Mouse (Mus musculus) ES-E14 (cell line): Measurements from ENCODE around the gene Taar7d.

Experiments used
- CHD2 ChIP-seq: IDR thresholded peaks from 2 replicates; pipeline ENCODE4 v1.6.1; 2014; ENCODE audit warnings: mild to moderate bottlenecking, low read depth, low read length, inconsistent platforms
- HCFC1 ChIP-seq: IDR thresholded peaks from 2 replicates; pipeline ENCODE4 v1.6.1; 2012; ENCODE audit warnings: low read length, inconsistent platforms, borderline replicate concordance; ENCODE audit not compliant: insufficient read depth
- MAFK ChIP-seq: IDR thresholded peaks from 2 replicates; pipeline ENCODE4 v1.6.1; 2014; ENCODE audit warnings: mild to moderate bottlenecking, low read depth, low read length, inconsistent platforms; ENCODE audit not compliant: insufficient read depth
- ZC3H11A ChIP-seq: IDR thresholded peaks from 2 replicates; pipeline ENCODE4 v1.6.1; 2012; ENCODE audit warnings: low read depth, mild to moderate bottlenecking, inconsistent platforms, low read length, borderline replicate concordance

GRCm38 (mm10) chr10:24052039-24052438, 25.0 kb downstream of the Taar7d start:
- TF ChIP-seq ZC3H11A (no peak), CHD2 (no peak), HCFC1 (no peak), MAFK (no peak)
